Mouse (Mus musculus): ENCODE data around the gene 2310030G06Rik.

DNA sequence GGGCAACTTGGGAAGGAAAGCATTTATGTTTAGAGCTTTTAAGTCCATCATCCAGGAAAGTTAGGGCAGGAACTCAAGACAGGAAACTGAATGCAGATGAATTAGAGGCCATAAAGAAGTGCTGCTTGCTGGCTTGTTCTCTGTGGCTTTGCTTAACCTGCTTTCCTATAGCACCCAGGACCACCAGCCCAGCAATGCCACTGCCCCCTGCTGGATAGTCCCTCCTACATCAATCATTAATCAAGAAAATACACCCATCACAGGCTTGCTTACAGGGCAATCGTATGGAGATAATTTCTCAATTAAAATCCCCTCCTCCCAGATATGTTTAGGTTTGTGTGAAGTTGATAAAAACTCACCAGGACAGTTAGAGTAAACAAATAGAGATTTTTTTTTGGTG, 17.0 kb upstream of the 2310030G06Rik start:
- TF ChIP-seq CTCF (IDR thresholded peaks at IDR 0.05; ENCODE audit: low read depth) (peak; percentile 61), EP300 (IDR thresholded peaks at IDR 0.05; ENCODE audit: low read depth) (no peak)

All from liver, embryonic 14.5 days (tissue).